Mouse (Mus musculus) kidney, adult 8-10 months (tissue): ENCODE results near the gene Tldc1.

Experiments used
- DNase-seq, 2 experiments: peaks; one replicate each; pipeline ENCODE4 v3.0.0; 2022

Tldc1 gene

GRCm38 (mm10) chr8:119716730-119717299, 61.4 kb downstream of the Tldc1 start:
- no peak for DNase-seq

- peak; percentile 37 to 47 for DNase-seq
These were observed 63.0 kb downstream of the Tldc1 start for GRCm38 (mm10) chr8:119715221-119715620.

DNA sequence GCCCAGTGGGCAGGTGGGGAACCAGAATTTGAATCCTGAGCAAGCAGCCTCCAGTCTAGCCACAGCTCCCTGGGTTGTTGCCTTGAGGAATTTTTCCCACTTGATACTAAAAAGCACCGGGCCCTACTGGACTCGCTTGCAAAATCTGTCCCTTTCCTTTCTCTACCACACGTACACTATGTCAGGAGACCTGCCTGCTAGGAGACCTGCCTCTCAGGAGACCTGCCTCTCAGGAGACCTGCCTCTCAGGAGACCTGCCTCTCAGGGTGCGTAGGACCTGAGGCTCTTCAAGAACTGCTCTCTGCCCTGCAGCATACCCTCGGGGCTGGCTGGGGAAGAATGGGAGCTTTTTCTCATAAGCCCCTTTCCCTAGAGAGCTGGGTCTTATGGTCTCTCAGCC, 64.8 kb downstream of the Tldc1 start:
- no peak for DNase-seq

- no peak for DNase-seq
These were observed 66.0 kb downstream of the Tldc1 start for GRCm38 (mm10) chr8:119712226-119712625.
